Comparison of ENCODE assay signal across 17 mouse cellular contexts in genomic region chr8:122695438-122696042, GRCm38 (mm10). TPM values are rescaled to one million over a fixed set of nuclear protein-coding genes. Genes with fewer than 3 reads are reported as not detected.
DNase-seq lines count a peak whose midpoint lies in the region; ATAC-seq and TF ChIP-seq lines count a peak whose summit lies in the region.
"Had no signal": no experiment of that assay in that cellular context is flagged by ENCODE, and none has a peak within 500 bp of the region (broad histone marks: within the 10 kb centered on the region; RNA-seq: fewer than 3 reads in every experiment).

No protein-coding gene starts in this region.

- no peak overlapping the region for H3K9ac ChIP-seq in hindbrain, embryonic 14.5 days
- H3K9ac ChIP-seq: heart, embryonic 12.5 days; limb, embryonic 13.5 days; midbrain, embryonic 15.5 days; neural tube, embryonic 13.5 days; stomach, embryonic 15.5 days had no signal

- no peak overlapping the region for H3K4me2 ChIP-seq in hindbrain, embryonic 14.5 days (replicated peaks)
- H3K4me2 ChIP-seq: limb, embryonic 13.5 days; midbrain, embryonic 15.5 days; neural tube, embryonic 13.5 days; stomach, embryonic 15.5 days had no signal

- TF ChIP-seq POLR2A in kidney, adult 2 months (IDR thresholded peaks at IDR 0.05; ENCODE audit: low read depth, low read length): no peak
- no peak for TF ChIP-seq POLR2A in spleen, adult 2 months (IDR thresholded peaks at IDR 0.05; ENCODE audit: low read depth, low read length)

- ATAC-seq in hindbrain, embryonic 14.5 days (ENCODE audit: low FRiP score): no peak
- ATAC-seq: activated CD4-positive, CD25-positive, alpha-beta regulatory T cell, adult 4 months; hindbrain, embryonic 16.5 days; midbrain, embryonic 15.5 days had no signal

- peak; percentile 43 for DNase-seq in adrenal gland, postnatal 10 days
- no peak for DNase-seq in adrenal gland, adult 18-20 months (ENCODE audit: low spot score in 2 of 2)
- peak; percentile 39 for DNase-seq in kidney, adult 2 months
- DNase-seq in kidney, postnatal 14 days: no peak
- no peak for DNase-seq in spleen, adult 2 months (ENCODE audit: low read depth in 1 of 2, low spot score in 2 of 2)
- no peak for DNase-seq in spleen, adult 18-20 months
- no peak for DNase-seq in hindbrain, embryonic 14.5 days (ENCODE audit: low spot score)
- DNase-seq in midbrain, embryonic 10.5 days (ENCODE audit: low spot score): no peak
- DNase-seq: cerebellum, postnatal 36 days; right cerebral cortex, postnatal 14 days had no signal

- H3K4me1 ChIP-seq in kidney, adult 2 months (ENCODE audit: control insufficient read depth, insufficient read depth, low read length): no peaks in the 10 kb centered on the region; the same call in 1 of the 2 replicates
- H3K4me1 ChIP-seq in spleen, adult 2 months (ENCODE audit: control insufficient read depth, insufficient read depth, insufficient read length): peaks cover 49% of the 10 kb centered on the region
- H3K4me1 ChIP-seq in hindbrain, embryonic 14.5 days (replicated peaks; ENCODE audit: control insufficient read depth, insufficient read depth, low read length): no peaks in the 10 kb centered on the region
- peaks cover 30% of the 10 kb centered on the region for H3K4me1 ChIP-seq in midbrain, embryonic 10.5 days
- H3K4me1 ChIP-seq: midbrain, embryonic 15.5 days had no signal

- 67% methylated on average over 7 of the region's 7 CpGs for WGBS in kidney, adult 2 months
- 53% methylated on average over 7 of the region's 7 CpGs for WGBS in spleen, adult 2 months
- WGBS in hindbrain, embryonic 14.5 days: 66% methylated on average over 7 of the region's 7 CpGs
- WGBS in midbrain, embryonic 10.5 days: 64% methylated on average over 7 of the region's 7 CpGs

- no peak overlapping the region for H3K4me3 ChIP-seq in kidney, adult 2 months (ENCODE audit: insufficient read depth, low read depth, low read length)
- peak overlapping the region; percentile 27; the same call in 1 of the 2 replicates for H3K4me3 ChIP-seq in spleen, adult 2 months (ENCODE audit: extremely low read depth, insufficient read depth, insufficient read length)
- no peak overlapping the region for H3K4me3 ChIP-seq in hindbrain, embryonic 14.5 days (replicated peaks; ENCODE audit: low read length)
- no peak overlapping the region for H3K4me3 ChIP-seq in midbrain, embryonic 10.5 days
- H3K4me3 ChIP-seq: heart, embryonic 12.5 days; limb, embryonic 13.5 days; midbrain, embryonic 15.5 days; neural tube, embryonic 13.5 days; stomach, embryonic 15.5 days had no signal

- H3K27me3 ChIP-seq in kidney, adult 2 months (replicated peaks; ENCODE audit: control insufficient read depth, insufficient read depth, low read length): no peaks in the 10 kb centered on the region
- no peaks in the 10 kb centered on the region for H3K27me3 ChIP-seq in spleen, adult 2 months (ENCODE audit: control insufficient read depth, insufficient read depth, low read length)
- H3K27me3 ChIP-seq in hindbrain, embryonic 14.5 days (ENCODE audit: control insufficient read depth, insufficient read depth, low read length): no peaks in the 10 kb centered on the region
- H3K27me3 ChIP-seq in midbrain, embryonic 10.5 days (ENCODE audit: low read depth, poor library complexity, severe bottlenecking): no peaks in the 10 kb centered on the region; the same call in 1 of the 2 replicates
- H3K27me3 ChIP-seq: limb, embryonic 13.5 days; midbrain, embryonic 15.5 days; neural tube, embryonic 13.5 days; stomach, embryonic 15.5 days had no signal

- no peaks in the 10 kb centered on the region for H3K36me3 ChIP-seq in kidney, adult 2 months (ENCODE audit: control insufficient read depth, insufficient read depth, low read length)
- H3K36me3 ChIP-seq in spleen, adult 2 months (ENCODE audit: control insufficient read depth, insufficient read depth, low read length): peaks cover 3% of the 10 kb centered on the region; the same call in 1 of the 2 replicates
- H3K36me3 ChIP-seq in hindbrain, embryonic 14.5 days (replicated peaks; ENCODE audit: control insufficient read depth, insufficient read depth): no peaks in the 10 kb centered on the region
- H3K36me3 ChIP-seq in midbrain, embryonic 10.5 days: no peaks in the 10 kb centered on the region
- H3K36me3 ChIP-seq: heart, embryonic 12.5 days; limb, embryonic 13.5 days; midbrain, embryonic 15.5 days; neural tube, embryonic 13.5 days; stomach, embryonic 15.5 days had no signal

- no peaks in the 10 kb centered on the region for H3K9me3 ChIP-seq in hindbrain, embryonic 14.5 days (ENCODE audit: control insufficient read depth, low read length)
- H3K9me3 ChIP-seq in midbrain, embryonic 10.5 days (replicated peaks): no peaks in the 10 kb centered on the region
- H3K9me3 ChIP-seq: heart, embryonic 12.5 days; limb, embryonic 13.5 days; midbrain, embryonic 15.5 days; neural tube, embryonic 13.5 days; stomach, embryonic 15.5 days had no signal

- no peak overlapping the region for H3K27ac ChIP-seq in kidney, adult 2 months (ENCODE audit: insufficient read depth, low read depth, low read length)
- H3K27ac ChIP-seq in spleen, adult 2 months (ENCODE audit: insufficient read depth, low read length): peak overlapping the region; percentile 15; the same call in 1 of the 2 replicates
- H3K27ac ChIP-seq in hindbrain, embryonic 14.5 days: no peak overlapping the region
- no peak overlapping the region for H3K27ac ChIP-seq in midbrain, embryonic 10.5 days (replicated peaks)
- H3K27ac ChIP-seq: limb, embryonic 13.5 days; midbrain, embryonic 15.5 days; neural tube, embryonic 13.5 days; stomach, embryonic 15.5 days had no signal

- no peak for TF ChIP-seq CTCF in kidney, adult 2 months (conservative IDR thresholded peaks at IDR 0.05; ENCODE audit: insufficient read depth, insufficient read length, low read depth, low read length)
- TF ChIP-seq CTCF in spleen, adult 2 months (IDR thresholded peaks at IDR 0.05; ENCODE audit: extremely low read depth, insufficient read depth, insufficient read length, insufficient replicate concordance): no peak

RNA-seq across cellular contexts. Expression of gene Cbfa2t3, which starts 3.4 kb away (rescaled TPM):
- 10 to 100 TPM; 12.0 to 14.3 TPM for total RNA-seq in adrenal gland, postnatal 10 days (2021)
- 10 to 100 TPM; 10.5 to 28.9 TPM for total RNA-seq in adrenal gland, adult 18-20 months (2021)
- polyA plus RNA-seq in kidney, adult 2 months (2012; rRNA removed): 5.5 and 6.7 TPM in 2 replicates
- polyA plus RNA-seq in spleen, adult 2 months (2012; rRNA removed): 38.3 and 40.2 TPM in 2 replicates
- 22.4 and 27.7 TPM in 2 replicates for polyA plus RNA-seq in hindbrain, embryonic 14.5 days (2014; fragmentation: Nextera tagmentation; extraction: Ambion mirVana)
- 1.9 and 3.4 TPM in 2 replicates for polyA plus RNA-seq in midbrain, embryonic 10.5 days (2016; fragmentation: Nextera tagmentation; extraction: Ambion mirVana)

Comparison
In these comparisons a context has a peak if more than half of its experiments do, and no peak if none do; other contexts are left out.
1. DNase-seq: peak in adrenal gland, postnatal 10 days (single experiment) and kidney, adult 2 months (single experiment); none in adrenal gland, adult 18-20 months (0 of 2), kidney, postnatal 14 days (single experiment), spleen, adult 2 months (0 of 2), spleen, adult 18-20 months (0 of 2), hindbrain, embryonic 14.5 days (single experiment) and midbrain, embryonic 10.5 days (single experiment).